Mouse (Mus musculus) limb, embryonic 11.5 days (tissue): ENCODE results near the gene Lrrc27. TPM values are rescaled to one million over a fixed set of nuclear protein-coding genes. Genes with fewer than 3 reads are reported as not detected.

Experiments used
- ATAC-seq: fragments of 200-750 bp; cut with Nextera tagmentation; 2 replicates; pipeline ENCODE4 v1.8.0; 2017; ENCODE audit warnings: low read depth; ENCODE audit not compliant: insufficient number of reproducible peaks, low FRiP score, low TSS enrichment
- DNase-seq: peaks from one replicate; pipeline ENCODE4 v3.0.0-alpha.2; 2015; ENCODE audit warnings: low spot score
- H3K27ac ChIP-seq: fragments of 300-500 bp; sonication (generic); replicated peaks from 2 replicates; pipeline ENCODE4 v1.5.1; 2014; ENCODE audit warnings: low read depth, mild to moderate bottlenecking, low read length
- H3K27me3 ChIP-seq: fragments of 300-500 bp; sonication (generic); 2 replicates; pipeline ENCODE4 v1.6.1; 2014; ENCODE audit warnings: mild to moderate bottlenecking, low read length, mixed read lengths; ENCODE audit not compliant: control insufficient read depth, insufficient read depth
- H3K36me3 ChIP-seq: fragments of 300-500 bp; sonication (generic); 2 replicates; pipeline ENCODE4 v1.6.1; 2014; ENCODE audit warnings: mild to moderate bottlenecking, low read length, moderate library complexity, mixed read lengths; ENCODE audit not compliant: control insufficient read depth, insufficient read depth
- H3K4me1 ChIP-seq: fragments of 300-500 bp; sonication (generic); 2 replicates; pipeline ENCODE4 v1.6.1; 2014; ENCODE audit warnings: low read length, mixed read lengths; ENCODE audit not compliant: control insufficient read depth, insufficient read depth
- H3K4me2 ChIP-seq: fragments of 300-500 bp; sonication (generic); 2 replicates; pipeline ENCODE4 v1.6.1; 2014; ENCODE audit warnings: low read depth, mild to moderate bottlenecking, moderate library complexity; ENCODE audit not compliant: severe bottlenecking
- H3K4me3 ChIP-seq: fragments of 300-500 bp; sonication (generic); 2 replicates; pipeline ENCODE4 v1.5.1; 2014; ENCODE audit warnings: low read depth, low read length
- H3K9ac ChIP-seq: fragments of 300-500 bp; sonication (generic); 2 replicates; pipeline ENCODE4 v1.6.1; 2014; ENCODE audit warnings: mild to moderate bottlenecking, low read length
- H3K9me3 ChIP-seq: fragments of 300-500 bp; sonication (generic); 2 replicates; pipeline ENCODE4 v1.6.1; 2016; ENCODE audit warnings: low read length; ENCODE audit not compliant: control insufficient read depth
- WGBS: fragments of 180-500 bp; shearing (Covaris S2); extraction: QIAGEN DNeasy Blood & Tissue Kit; methylation state at CpG from one replicate; pipeline ENCODE4 v1.1.7; 2014; 5-methylcytosine and 5-hydroxymethylcytosine counted together
- polyA plus RNA-seq: library from polyadenylated mRNA; unstranded; fragments of >200 nt; fragmentation: Nextera tagmentation; extraction: Ambion mirVana; gene quantifications from 2 replicates; pipeline ENCODE4 v1.2.1, GENCODE M21; 2014

Lrrc27 gene
- polyA plus RNA-seq, 1 experiment from 2014 or later = 3.2 TPM

- H3K4me1 ChIP-seq = peaks cover 12% of the 10 kb centered on the region
- H3K27me3 ChIP-seq = no peaks in the 10 kb centered on the region
- no peak overlapping the region for H3K4me3 ChIP-seq
- H3K9ac ChIP-seq = no peak overlapping the region
- WGBS = 85% methylated on average over 12 of the region's 12 CpGs
- no peak overlapping the region for H3K27ac ChIP-seq
- peak; percentile 27 for DNase-seq
- H3K9me3 ChIP-seq = no peaks in the 10 kb centered on the region
- H3K4me2 ChIP-seq = no peak overlapping the region
- H3K36me3 ChIP-seq = no peaks in the 10 kb centered on the region
- ATAC-seq = no peak
Observed at GRCm38 (mm10) chr7:139235651-139236358, 23.0 kb downstream of the Lrrc27 start.

GRCm38 (mm10) chr7:139239432-139239831 lies 26.6 kb downstream of the Lrrc27 start:
- Histone ChIP-seq H3K4me2 (no peak overlapping the region), H3K27me3 (no peaks in the 10 kb centered on the region), H3K4me1 (peaks cover 6% of the 10 kb centered on the region), H3K9me3 (no peaks in the 10 kb centered on the region), H3K9ac (no peak overlapping the region), H3K4me3 (no peak overlapping the region), H3K36me3 (no peaks in the 10 kb centered on the region), H3K27ac (no peak overlapping the region)
- ATAC-seq = no peak
- 73% methylated on average over 3 of the region's 3 CpGs for WGBS
- no peak for DNase-seq

GRCm38 (mm10) chr7:139246086-139246485 lies 33.3 kb downstream of the Lrrc27 start:
- no peak overlapping the region for H3K4me2 ChIP-seq
- H3K4me1 ChIP-seq = peaks cover 17% of the 10 kb centered on the region
- no peaks in the 10 kb centered on the region for H3K9me3 ChIP-seq
- ATAC-seq (no peak), DNase-seq (no peak)
- no peaks in the 10 kb centered on the region for H3K36me3 ChIP-seq
- no peak overlapping the region for H3K4me3 ChIP-seq
- H3K27ac ChIP-seq = no peak overlapping the region
- H3K9ac ChIP-seq = no peak overlapping the region
- H3K27me3 ChIP-seq = peaks cover 14% of the 10 kb centered on the region
- WGBS = 65% methylated on average over 5 of the region's 5 CpGs

GRCm38 (mm10) chr7:139246931-139247880 lies 34.4 kb downstream of the Lrrc27 start:
- peak; percentile 17 for ATAC-seq
- H3K4me1 ChIP-seq = peaks cover 21% of the 10 kb centered on the region
- no peaks in the 10 kb centered on the region for H3K9me3 ChIP-seq
- peak overlapping the region; percentile 52 for H3K4me3 ChIP-seq
- H3K4me2 ChIP-seq = peak overlapping the region; percentile 97
- WGBS = 2% methylated on average over 38 of the region's 38 CpGs
- H3K9ac ChIP-seq = peak overlapping the region; percentile 82
- no peak overlapping the region for H3K27ac ChIP-seq
- H3K36me3 ChIP-seq = no peaks in the 10 kb centered on the region
- peaks cover 14% of the 10 kb centered on the region for H3K27me3 ChIP-seq
- peak; percentile 70 for DNase-seq

GRCm38 (mm10) chr7:139247881-139248614 lies 35.3 kb downstream of the Lrrc27 start, which contains the start of gene Pwwp2b:
TSS of gene Pwwp2b (plus strand) at chr7:139248482.
- H3K4me1 ChIP-seq = peaks cover 21% of the 10 kb centered on the region
- peak within 1 kb of the TSS; percentile 52 for H3K4me3 ChIP-seq
- under 1% methylated on average over 41 of the region's 72 CpGs for WGBS
- H3K9ac ChIP-seq = peak within 1 kb of the TSS; percentile 82
- H3K27ac ChIP-seq = peak within 1 kb of the TSS; percentile 47; the same call in 1 of the 2 replicates
- ATAC-seq (peak; percentile 81), DNase-seq (peak; percentile 81)
- peaks cover 14% of the 10 kb centered on the region for H3K27me3 ChIP-seq
- H3K9me3 ChIP-seq = no peaks in the 10 kb centered on the region
- H3K4me2 ChIP-seq = peak within 1 kb of the TSS; percentile 97
- H3K36me3 ChIP-seq = no peaks in the 10 kb centered on the region

GRCm38 (mm10) chr7:139248615-139249405 lies 36.0 kb downstream of the Lrrc27 start:
- H3K27ac ChIP-seq = no peak overlapping the region; the same call in 1 of the 2 replicates

GRCm38 (mm10) chr7:139249406-139250210 lies 36.8 kb downstream of the Lrrc27 start:
- peak; percentile 35 for DNase-seq
- ATAC-seq = no peak
- Histone ChIP-seq H3K27me3 (peaks cover 14% of the 10 kb centered on the region), H3K4me2 (peak overlapping the region; percentile 97), H3K4me3 (no peak overlapping the region), H3K4me1 (peaks cover 21% of the 10 kb centered on the region), H3K9me3 (no peaks in the 10 kb centered on the region), H3K9ac (no peak overlapping the region), H3K36me3 (no peaks in the 10 kb centered on the region), H3K27ac (no peak overlapping the region)
- 41% methylated on average over 7 of the region's 7 CpGs for WGBS

More at GRCm38 (mm10) chr7:139248615-139249405, 36.0 kb downstream of the Lrrc27 start:
- no peaks in the 10 kb centered on the region for H3K36me3 ChIP-seq
- peak; percentile 52 for DNase-seq
- H3K9me3 ChIP-seq = no peaks in the 10 kb centered on the region
- no peak; the same call in 1 of the 2 replicates for ATAC-seq
- H3K9ac ChIP-seq = peak overlapping the region; percentile 82
- peak overlapping the region; percentile 52 for H3K4me3 ChIP-seq
- H3K27me3 ChIP-seq = peaks cover 14% of the 10 kb centered on the region
- 2% methylated on average over 45 of the region's 45 CpGs for WGBS
- H3K4me1 ChIP-seq = peaks cover 21% of the 10 kb centered on the region
- peak overlapping the region; percentile 97 for H3K4me2 ChIP-seq
